Mouse (Mus musculus) liver, embryonic 14 days (tissue): Measurements from ENCODE around the gene Gadl1. TPM values are rescaled to one million over a fixed set of nuclear protein-coding genes. Genes with fewer than 3 reads are reported as not detected.

Source experiments
- polyA plus RNA-seq: library from polyadenylated mRNA; depleted of rRNA; stranded (reverse); fragments of >200 nt; gene quantifications from 2 replicates; pipeline ENCODE4 v1.2.3, GENCODE M21; 2012; rRNA removed

The Gadl1 gene
- polyA plus RNA-seq, result 0.01 TPM in 2 replicates

GRCm38 (mm10) chr9:115909155-115909554 lies at the start of gene Gadl1:
Gadl1 (plus strand) TSS chr9:115909455.

